Mouse (Mus musculus): ENCODE data around the gene Rab29.

GRCm38 (mm10) chr1:131867946-131868290, 894 bp downstream of the Rab29 start:
- no peak for TF ChIP-seq CTCF (IDR thresholded peaks at IDR 0.05 in 2 of 3, conservative IDR thresholded peaks at IDR 0.05 in 1 of 3; ENCODE audit: control insufficient read depth in 1 of 3, insufficient read depth in 1 of 3, low read depth in 2 of 3, low read length in 3 of 3, poor library complexity in 1 of 3, severe bottlenecking in 1 of 3)
- TF ChIP-seq USF2 (IDR thresholded peaks at IDR 0.05; ENCODE audit: borderline replicate concordance in 1 of 2, insufficient read depth in 1 of 2, low read depth in 1 of 2, low read length in 2 of 2): no peak
- no peak for TF ChIP-seq GATA1 (IDR thresholded peaks at IDR 0.05; ENCODE audit: low read depth, low read length)
- no peak for TF ChIP-seq SMC3 (IDR thresholded peaks at IDR 0.05; ENCODE audit: low read depth, low read length)
- TF ChIP-seq POLR2A (IDR thresholded peaks at IDR 0.05; ENCODE audit: control insufficient read depth in 1 of 2, insufficient read depth in 1 of 2, low read depth in 1 of 2, low read length in 2 of 2, poor library complexity in 1 of 2): no peak
- no peak for TF ChIP-seq E2F4 (IDR thresholded peaks at IDR 0.05; ENCODE audit: borderline replicate concordance, low read depth, low read length)
- no peak for TF ChIP-seq GABPA (IDR thresholded peaks at IDR 0.05; ENCODE audit: low read depth, low read length)
- no peak for TF ChIP-seq TBP (IDR thresholded peaks at IDR 0.05; ENCODE audit: low read depth, low read length)
- TF ChIP-seq SIN3A (IDR thresholded peaks at IDR 0.05; ENCODE audit: low read length): no peak
- no peak; the same call in 1 of the 2 replicates for TF ChIP-seq NELFE (IDR thresholded peaks at IDR 0.05; ENCODE audit: low read depth, low read length)
- no peak for TF ChIP-seq RAD21 (IDR thresholded peaks at IDR 0.05; ENCODE audit: low read depth, low read length)
